Mouse (Mus musculus) inflammation-experienced regulatory T-cells (primary cell): ENCODE results near the gene Gpr107. TPM values are rescaled to one million over a fixed set of nuclear protein-coding genes. Genes with fewer than 3 reads are reported as not detected.

ENCODE experiments used
- polyA plus RNA-seq, 2 experiments: library from polyadenylated mRNA; unstranded; fragments of 100-300 nt; shearing (Covaris generic); gene quantifications; one replicate each; pipeline ENCODE4 v1.2.1; 2017

Gpr107 gene
- 10 to 100 TPM; 49.4 to 53.1 TPM for polyA plus RNA-seq

GRCm38 (mm10) chr2:31151892-31152812, at the start of gene Gpr107:
Gene Gpr107 (plus strand): TSS chr2:31152316.

GRCm38 (mm10) chr2:31141867-31142454, 10.2 kb upstream of the Gpr107 start, which contains the start of gene Fnbp1:
Gene Fnbp1 (minus strand): TSS chr2:31142008.

GRCm38 (mm10) chr2:31245491-31246141, 93.5 kb downstream of the Gpr107 start, which contains the start of gene Ncs1:
Gene Ncs1 (plus strand): TSS chr2:31245823.

Other genes starting within 250 kb of the Gpr107 start
- 1 to 10 TPM in 1 of 2 experiments, under 1 TPM in 1; 0.28 to 1.5 TPM for gene Ptges, start 222.5 kb upstream of the Gpr107 start, polyA plus RNA-seq
- 10 to 100 TPM; 27.9 to 30.6 TPM for gene Tor1b, start 199.4 kb upstream of the Gpr107 start, polyA plus RNA-seq
- 100 to 1,000 TPM in 1 of 2 experiments, 10 to 100 TPM in 1; 86.1 to 100 TPM for gene Tor1a, start 184.4 kb upstream of the Gpr107 start, polyA plus RNA-seq
- 10 to 100 TPM; 73.8 to 87.8 TPM for gene BC005624, start 170.1 kb upstream of the Gpr107 start, polyA plus RNA-seq
- gene Usp20, start 170.0 kb upstream of the Gpr107 start, polyA plus RNA-seq = 10 to 100 TPM; 29.4 to 39.7 TPM
- gene Fnbp1, start 10.3 kb upstream of the Gpr107 start, polyA plus RNA-seq = 100 to 1,000 TPM; 111 to 137 TPM
- 1 to 10 TPM in 1 of 2 experiments, under 1 TPM in 1; 0.46 to 2.4 TPM for gene Ncs1, start 93.5 kb downstream of the Gpr107 start, polyA plus RNA-seq
- gene Hmcn2, start 162.1 kb downstream of the Gpr107 start, polyA plus RNA-seq = 1 to 10 TPM in 1 of 2 experiments, under 1 TPM in 1; 0.61 to 1.1 TPM